Mouse (Mus musculus) ovary, postnatal 14 days (tissue): ENCODE results near the gene Chaf1a.
A peak's percentile ranks its signal among the peaks of the same experiment; 100 is the strongest.

ENCODE experiments used
- DNase-seq: peaks from one replicate; pipeline ENCODE4 v3.0.0; 2022; ENCODE audit warnings: low spot score

Gene Chaf1a

GRCm38 (mm10) chr17:56020400-56021084 is 19.7 kb upstream of the Chaf1a start:
- DNase-seq, result no peak

DNA sequence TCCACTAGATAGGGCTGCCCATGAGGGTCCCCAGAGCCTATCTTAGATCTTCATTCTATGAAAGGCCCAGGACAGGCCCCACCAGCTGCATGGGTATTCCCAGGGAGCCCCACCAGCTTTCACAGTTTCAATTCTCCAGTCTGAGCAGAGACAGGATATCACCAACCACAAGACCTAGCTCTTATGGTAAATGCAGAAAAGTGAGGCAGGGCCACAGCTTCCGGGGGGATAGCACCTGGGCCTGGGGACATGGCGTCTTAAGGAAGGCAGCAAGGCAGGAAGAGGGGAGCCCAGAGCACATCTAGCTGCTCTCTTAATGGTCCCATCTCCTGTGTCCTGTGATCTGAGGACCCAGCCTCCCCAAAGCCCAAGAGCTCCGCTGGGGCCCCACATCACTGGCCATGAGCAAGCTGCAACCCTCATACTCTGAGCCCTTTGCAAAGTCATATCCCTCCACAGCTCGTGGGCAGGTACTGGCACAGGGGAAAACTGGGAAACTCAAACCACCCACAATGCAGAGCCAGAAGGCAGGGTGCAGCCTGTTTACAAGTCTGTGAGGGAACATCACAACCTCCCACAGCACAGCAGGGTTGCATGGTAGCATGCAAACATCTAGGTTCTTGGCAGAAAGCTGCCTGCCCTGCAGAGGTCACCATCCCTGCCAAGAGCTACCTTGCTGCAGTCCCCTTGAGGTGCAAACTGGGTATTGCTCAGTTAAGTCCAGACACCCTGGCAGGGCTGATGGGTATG is 18.9 kb upstream of the Chaf1a start:
- DNase-seq, result no peak

GRCm38 (mm10) chr17:56022131-56022988 is 17.9 kb upstream of the Chaf1a start:
- DNase-seq, result no peak

GRCm38 (mm10) chr17:56022989-56023290 is 17.3 kb upstream of the Chaf1a start:
- DNase-seq, result no peak

GRCm38 (mm10) chr17:56023386-56023785 is 16.9 kb upstream of the Chaf1a start:
- no peak for DNase-seq

DNA sequence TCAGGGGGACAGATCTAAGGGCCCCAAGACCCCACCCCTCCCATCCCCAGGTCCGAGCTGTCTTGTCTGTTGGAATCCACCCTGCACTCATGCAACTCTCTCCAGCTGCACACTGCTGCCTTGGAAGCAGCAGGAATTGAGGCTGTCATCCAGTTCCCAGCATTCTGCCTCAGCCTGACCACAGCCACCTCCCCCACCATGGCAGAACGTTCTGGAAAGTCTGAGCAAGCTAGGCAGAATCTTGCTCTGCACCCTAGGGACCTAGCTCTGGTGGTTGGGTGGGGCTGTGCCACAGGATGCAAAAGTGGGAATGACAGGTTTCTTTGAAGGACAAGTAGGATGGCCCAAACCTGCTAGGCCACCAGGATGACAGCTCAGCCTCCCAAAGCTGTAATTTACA is 15.8 kb upstream of the Chaf1a start:
- DNase-seq, result no peak

GRCm38 (mm10) chr17:56024931-56025330 is 15.3 kb upstream of the Chaf1a start:
- no peak for DNase-seq

GRCm38 (mm10) chr17:56026303-56026702 is 13.9 kb upstream of the Chaf1a start:
- DNase-seq, result no peak

GRCm38 (mm10) chr17:56026881-56027280 is 13.4 kb upstream of the Chaf1a start:
- DNase-seq, result no peak

- DNase-seq, result no peak
Measured at GRCm38 (mm10) chr17:56027801-56028441, 12.3 kb upstream of the Chaf1a start.

GRCm38 (mm10) chr17:56030238-56030870 is 9.9 kb upstream of the Chaf1a start:
- no peak for DNase-seq

- DNase-seq, result no peak
Measured at GRCm38 (mm10) chr17:56030919-56031318, 9.3 kb upstream of the Chaf1a start.

GRCm38 (mm10) chr17:56031431-56031830 is 8.8 kb upstream of the Chaf1a start:
- DNase-seq, result no peak

GRCm38 (mm10) chr17:56032127-56032733 is 8.0 kb upstream of the Chaf1a start:
- no peak for DNase-seq

DNA sequence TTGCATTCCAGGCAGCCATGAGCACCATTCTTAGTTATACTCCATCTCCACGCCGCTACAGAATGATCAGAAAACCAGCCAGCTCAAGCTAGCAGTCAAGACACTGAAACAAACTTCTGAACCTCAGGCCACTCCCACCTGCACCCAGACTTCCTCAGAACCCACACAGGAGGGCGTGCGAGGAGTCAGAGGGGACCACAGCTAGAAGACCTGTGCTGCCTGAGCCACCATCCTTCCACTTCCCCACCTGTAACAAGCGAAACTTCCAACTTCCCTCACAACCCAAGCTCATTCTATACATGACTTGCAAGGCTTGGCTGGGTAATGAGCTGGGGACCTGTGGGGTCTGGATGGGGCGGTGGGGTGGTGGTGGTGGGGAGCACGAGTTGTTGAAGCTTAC is 7.4 kb upstream of the Chaf1a start:
- no peak for DNase-seq

- no peak for DNase-seq
Measured at GRCm38 (mm10) chr17:56034040-56034725, 6.1 kb upstream of the Chaf1a start.

DNA sequence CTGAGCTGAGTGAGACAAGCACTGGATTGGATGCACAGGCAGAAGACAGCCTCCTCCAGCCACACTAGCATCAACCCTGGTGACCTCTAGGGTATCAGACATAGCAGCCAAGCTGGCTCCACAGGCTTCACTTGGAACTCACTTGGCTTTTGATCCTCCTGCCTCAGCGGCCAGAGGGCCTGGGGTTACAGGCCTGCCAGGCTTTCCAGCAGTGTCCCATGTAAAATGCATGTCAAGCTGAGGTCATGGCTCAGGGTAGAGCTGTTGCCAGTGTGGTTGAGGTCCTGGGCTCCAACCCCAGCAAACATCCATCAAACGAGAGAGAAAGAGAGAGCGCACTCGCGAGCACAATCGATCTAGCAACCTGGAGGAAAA is 5.5 kb upstream of the Chaf1a start:
- no peak for DNase-seq

DNA sequence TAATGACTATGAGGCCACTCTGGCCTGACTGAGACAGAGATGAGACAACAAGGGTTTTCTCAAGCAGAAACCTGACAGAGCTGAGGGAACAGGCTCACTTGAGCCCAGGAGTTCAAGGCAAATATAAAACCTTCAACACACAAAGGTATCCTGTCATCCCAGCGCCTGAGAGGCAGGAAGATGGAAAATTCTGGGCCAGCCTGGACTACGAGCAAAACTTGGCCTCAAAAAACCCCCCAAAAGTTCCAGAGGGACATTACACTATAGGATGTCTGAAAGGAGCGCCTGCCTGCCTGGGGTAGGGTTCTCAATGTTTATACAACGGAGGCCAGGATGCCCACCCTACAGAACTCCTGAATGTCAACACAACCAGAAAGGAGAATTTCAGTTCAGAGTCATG is 5.0 kb upstream of the Chaf1a start:
- DNase-seq, result no peak

- peak; percentile 100 for DNase-seq
Measured at GRCm38 (mm10) chr17:56036176-56036900, 3.9 kb upstream of the Chaf1a start, which contains the start of gene Sh3gl1. TSS of gene Sh3gl1 (minus strand) at chr17:56036635.

DNA sequence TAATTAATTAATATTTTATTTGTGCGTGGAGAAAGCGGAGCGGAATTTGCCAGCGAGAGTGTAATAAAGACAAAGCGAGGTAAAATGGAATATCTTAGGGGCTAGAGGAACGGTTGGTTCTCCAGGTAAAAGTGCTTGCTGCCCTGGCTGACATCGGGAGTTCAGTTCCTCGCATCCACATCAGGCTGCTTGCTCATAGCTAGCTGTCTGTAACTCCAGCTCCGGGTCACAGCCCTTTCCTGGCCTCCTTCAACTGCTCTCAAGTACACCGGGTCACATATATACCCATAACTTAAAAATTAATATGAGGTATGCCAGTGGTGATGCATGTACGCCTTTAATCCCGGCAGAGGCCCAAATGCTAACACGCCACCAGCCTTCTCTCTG is 3.3 kb upstream of the Chaf1a start:
- no peak for DNase-seq
